Mouse (Mus musculus): ENCODE data around the gene Fat3. TPM values are rescaled to one million over a fixed set of nuclear protein-coding genes. Genes with fewer than 3 reads are reported as not detected.

The Fat3 gene
- total RNA-seq, 1 experiment, result 0.58 TPM

DNA sequence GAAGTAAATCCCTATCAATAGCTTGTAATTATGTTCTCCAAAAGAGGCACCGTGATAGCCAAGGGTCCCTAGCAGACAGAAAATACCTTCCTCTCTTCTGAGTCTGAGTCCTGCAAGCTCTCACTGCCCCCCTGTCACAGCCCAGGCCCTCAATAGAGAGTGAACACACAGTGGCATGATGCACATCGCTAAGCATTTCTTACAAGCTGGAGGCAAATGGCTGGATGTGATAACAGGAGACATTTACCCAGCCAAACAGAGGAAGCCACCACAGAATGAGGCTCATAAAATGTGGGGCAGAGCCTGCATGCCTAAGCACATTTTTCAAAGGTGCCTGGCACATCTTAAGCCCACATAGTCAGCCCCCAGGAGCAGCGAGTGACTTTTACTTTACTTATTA lies 288.5 kb downstream of the Fat3 start:
- TF ChIP-seq HCFC1 (IDR thresholded peaks at IDR 0.05; ENCODE audit: borderline replicate concordance, insufficient read depth, low read length) (no peak), MAFK (IDR thresholded peaks at IDR 0.05; ENCODE audit: insufficient read depth, low read depth, low read length) (no peak), ZC3H11A (IDR thresholded peaks at IDR 0.05; ENCODE audit: borderline replicate concordance, low read depth, low read length) (no peak), ZNF384 (IDR thresholded peaks at IDR 0.05; ENCODE audit: low read depth, low read length) (no peak), CHD2 (IDR thresholded peaks at IDR 0.05; ENCODE audit: low read depth, low read length) (no peak)
- H3K4me3 ChIP-seq (ENCODE audit: insufficient read depth in 1 of 2, low read depth in 1 of 2, low read length in 2 of 2, poor library complexity in 1 of 2, severe bottlenecking in 1 of 2), result no peak overlapping the region
- in situ Hi-C loops (cut with MboI; ENCODE audit: low sequenced_read_pairs in 2 of 2, unreplicated experiment in 2 of 2), result no loop called here
- H3K9me3 ChIP-seq (ENCODE audit: control insufficient read depth, insufficient read depth, low read depth, low read length), result no peaks in the 10 kb centered on the region
- H3K27ac ChIP-seq (ENCODE audit: insufficient read depth, low read depth, low read length, poor library complexity, severe bottlenecking), result no peak overlapping the region
- H3K36me3 ChIP-seq (ENCODE audit: control insufficient read depth, insufficient read depth, low read length, poor library complexity, severe bottlenecking), result no peaks in the 10 kb centered on the region
- H3K4me1 ChIP-seq (ENCODE audit: control insufficient read depth in 2 of 2, insufficient read depth in 2 of 2, low read length in 2 of 2, poor library complexity in 1 of 2), result no peaks in the 10 kb centered on the region
- no peak for DNase-seq (ENCODE audit: low read depth, low spot score)
- H3K9ac ChIP-seq (ENCODE audit: insufficient read depth, low read depth, low read length, poor library complexity, severe bottlenecking), result no peak overlapping the region

DNA sequence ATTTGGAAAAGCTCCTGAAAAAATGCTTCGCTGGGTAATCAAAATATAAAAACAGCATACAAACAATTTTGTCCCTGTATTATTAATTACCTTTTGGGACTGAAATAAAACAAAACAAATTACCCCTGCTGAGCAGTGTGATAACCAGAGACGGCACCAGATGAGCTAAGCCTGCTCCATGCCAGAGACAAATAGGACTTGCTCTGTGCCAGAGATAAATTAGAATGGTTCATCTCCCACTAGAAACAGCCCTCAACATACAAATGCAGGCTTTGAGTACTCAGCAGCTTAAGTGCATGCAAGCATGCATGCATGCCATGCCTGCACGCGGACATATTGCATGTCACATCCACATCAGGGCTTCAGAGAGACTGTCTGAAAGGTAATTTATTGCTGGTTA lies 288.9 kb downstream of the Fat3 start:
- no peaks in the 10 kb centered on the region for H3K36me3 ChIP-seq (ENCODE audit: control insufficient read depth, insufficient read depth, low read length, poor library complexity, severe bottlenecking)
- H3K4me3 ChIP-seq (ENCODE audit: insufficient read depth in 1 of 2, low read depth in 1 of 2, low read length in 2 of 2, poor library complexity in 1 of 2, severe bottlenecking in 1 of 2), result no peak overlapping the region
- H3K9me3 ChIP-seq (ENCODE audit: control insufficient read depth, insufficient read depth, low read depth, low read length), result no peaks in the 10 kb centered on the region
- H3K27ac ChIP-seq (ENCODE audit: insufficient read depth, low read depth, low read length, poor library complexity, severe bottlenecking), result no peak overlapping the region
- in situ Hi-C loops (cut with MboI; ENCODE audit: low sequenced_read_pairs in 2 of 2, unreplicated experiment in 2 of 2), result no loop called here
- DNase-seq (ENCODE audit: low read depth, low spot score), result no peak
- H3K9ac ChIP-seq (ENCODE audit: insufficient read depth, low read depth, low read length, poor library complexity, severe bottlenecking), result no peak overlapping the region
- H3K4me1 ChIP-seq (ENCODE audit: control insufficient read depth in 2 of 2, insufficient read depth in 2 of 2, low read length in 2 of 2, poor library complexity in 1 of 2), result no peaks in the 10 kb centered on the region
- no peak for TF ChIP-seq ZC3H11A (IDR thresholded peaks at IDR 0.05; ENCODE audit: borderline replicate concordance, low read depth, low read length)
- no peak for TF ChIP-seq HCFC1 (IDR thresholded peaks at IDR 0.05; ENCODE audit: borderline replicate concordance, insufficient read depth, low read length)
- TF ChIP-seq MAFK (IDR thresholded peaks at IDR 0.05; ENCODE audit: insufficient read depth, low read depth, low read length), result no peak
- TF ChIP-seq CHD2 (IDR thresholded peaks at IDR 0.05; ENCODE audit: low read depth, low read length), result no peak
- TF ChIP-seq ZNF384 (IDR thresholded peaks at IDR 0.05; ENCODE audit: low read depth, low read length), result no peak

DNA sequence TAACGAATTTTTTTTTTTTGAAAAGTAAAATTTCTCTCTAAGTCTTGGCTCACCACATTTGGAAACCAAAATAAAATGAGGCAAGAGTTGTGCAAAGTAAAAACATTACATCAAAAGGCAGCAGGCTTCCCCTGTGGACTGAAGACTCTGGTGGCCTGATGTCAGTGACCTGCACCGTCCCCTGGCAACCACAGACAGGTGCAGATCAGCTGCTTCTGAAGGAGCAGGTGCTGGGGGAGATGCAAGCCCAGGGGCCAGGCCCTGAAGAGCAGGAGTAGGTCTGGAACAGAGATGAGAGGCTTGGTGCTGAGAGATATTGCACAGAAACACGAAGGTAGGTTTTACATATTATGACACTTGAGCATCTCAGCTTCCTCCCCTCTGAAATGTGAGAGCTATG lies 289.6 kb downstream of the Fat3 start:
- DNase-seq (ENCODE audit: low read depth, low spot score), result no peak
- in situ Hi-C loops (cut with MboI; ENCODE audit: low sequenced_read_pairs in 2 of 2, unreplicated experiment in 2 of 2), result no loop called here
- Histone ChIP-seq H3K36me3 (ENCODE audit: control insufficient read depth, insufficient read depth, low read length, poor library complexity, severe bottlenecking) (no peaks in the 10 kb centered on the region), H3K27ac (ENCODE audit: insufficient read depth, low read depth, low read length, poor library complexity, severe bottlenecking) (no peak overlapping the region), H3K4me1 (ENCODE audit: control insufficient read depth in 2 of 2, insufficient read depth in 2 of 2, low read length in 2 of 2, poor library complexity in 1 of 2) (no peaks in the 10 kb centered on the region), H3K9me3 (ENCODE audit: control insufficient read depth, insufficient read depth, low read depth, low read length) (no peaks in the 10 kb centered on the region), H3K9ac (ENCODE audit: insufficient read depth, low read depth, low read length, poor library complexity, severe bottlenecking) (no peak overlapping the region), H3K4me3 (ENCODE audit: insufficient read depth in 1 of 2, low read depth in 1 of 2, low read length in 2 of 2, poor library complexity in 1 of 2, severe bottlenecking in 1 of 2) (no peak overlapping the region)
- TF ChIP-seq ZNF384 (IDR thresholded peaks at IDR 0.05; ENCODE audit: low read depth, low read length) (no peak), ZC3H11A (IDR thresholded peaks at IDR 0.05; ENCODE audit: borderline replicate concordance, low read depth, low read length) (no peak), CHD2 (IDR thresholded peaks at IDR 0.05; ENCODE audit: low read depth, low read length) (no peak), HCFC1 (IDR thresholded peaks at IDR 0.05; ENCODE audit: borderline replicate concordance, insufficient read depth, low read length) (no peak), MAFK (IDR thresholded peaks at IDR 0.05; ENCODE audit: insufficient read depth, low read depth, low read length) (no peak)

DNA sequence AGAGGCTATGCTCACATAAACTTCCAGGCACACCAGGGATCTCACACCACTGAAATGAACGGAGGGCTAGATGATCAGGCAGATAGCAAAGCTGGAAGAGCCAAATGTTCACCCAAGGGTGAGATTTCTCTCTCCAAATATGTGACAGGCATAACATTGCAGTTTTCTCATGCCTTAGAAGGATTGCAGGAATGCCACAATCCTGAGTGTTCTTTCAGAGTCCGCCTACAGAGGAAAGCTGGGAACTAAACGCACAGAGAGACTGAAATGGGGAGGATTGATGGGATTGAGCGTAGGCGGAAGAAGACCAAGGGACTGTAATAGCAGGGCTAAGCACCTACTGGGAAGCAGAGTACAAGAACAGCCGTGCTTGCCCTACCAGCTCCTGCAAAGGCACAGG lies 298.8 kb downstream of the Fat3 start:
- no peak for DNase-seq (ENCODE audit: low read depth, low spot score)
- Histone ChIP-seq H3K27ac (ENCODE audit: insufficient read depth, low read depth, low read length, poor library complexity, severe bottlenecking) (no peak overlapping the region), H3K36me3 (ENCODE audit: control insufficient read depth, insufficient read depth, low read length, poor library complexity, severe bottlenecking) (no peaks in the 10 kb centered on the region), H3K9ac (ENCODE audit: insufficient read depth, low read depth, low read length, poor library complexity, severe bottlenecking) (no peak overlapping the region), H3K4me1 (ENCODE audit: control insufficient read depth in 2 of 2, insufficient read depth in 2 of 2, low read length in 2 of 2, poor library complexity in 1 of 2) (no peaks in the 10 kb centered on the region), H3K9me3 (ENCODE audit: control insufficient read depth, insufficient read depth, low read depth, low read length) (no peaks in the 10 kb centered on the region), H3K4me3 (ENCODE audit: insufficient read depth in 1 of 2, low read depth in 1 of 2, low read length in 2 of 2, poor library complexity in 1 of 2, severe bottlenecking in 1 of 2) (no peak overlapping the region)
- in situ Hi-C loops (cut with MboI; ENCODE audit: low sequenced_read_pairs in 2 of 2, unreplicated experiment in 2 of 2), result no loop called here
- TF ChIP-seq HCFC1 (IDR thresholded peaks at IDR 0.05; ENCODE audit: borderline replicate concordance, insufficient read depth, low read length) (no peak), MAFK (IDR thresholded peaks at IDR 0.05; ENCODE audit: insufficient read depth, low read depth, low read length) (no peak), ZNF384 (IDR thresholded peaks at IDR 0.05; ENCODE audit: low read depth, low read length) (no peak), ZC3H11A (IDR thresholded peaks at IDR 0.05; ENCODE audit: borderline replicate concordance, low read depth, low read length) (no peak), CHD2 (IDR thresholded peaks at IDR 0.05; ENCODE audit: low read depth, low read length) (no peak)

DNA sequence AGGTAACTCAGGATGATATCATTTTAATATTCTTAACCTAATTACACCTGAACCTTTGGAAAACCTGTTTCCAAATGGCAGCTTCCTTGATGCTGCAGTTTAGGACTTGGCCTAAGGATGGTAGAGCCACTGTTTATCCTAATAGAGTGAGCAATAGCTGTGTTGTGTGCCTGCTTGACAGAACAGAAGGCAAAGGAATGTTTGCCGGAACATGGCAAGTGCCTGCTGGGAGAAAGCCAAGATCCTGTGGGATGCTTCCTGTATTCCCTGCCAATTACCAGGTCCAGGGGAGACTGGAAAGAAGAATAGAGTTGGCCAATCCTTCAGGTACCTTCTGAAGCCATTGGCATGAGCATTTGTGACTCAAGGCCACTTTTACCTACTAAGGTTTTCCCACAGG lies 300.1 kb downstream of the Fat3 start:
- no peak overlapping the region for H3K9ac ChIP-seq (ENCODE audit: insufficient read depth, low read depth, low read length, poor library complexity, severe bottlenecking)
- no peaks in the 10 kb centered on the region for H3K4me1 ChIP-seq (ENCODE audit: control insufficient read depth in 2 of 2, insufficient read depth in 2 of 2, low read length in 2 of 2, poor library complexity in 1 of 2)
- in situ Hi-C loops (cut with MboI; ENCODE audit: low sequenced_read_pairs in 2 of 2, unreplicated experiment in 2 of 2), result no loop called here
- no peaks in the 10 kb centered on the region for H3K9me3 ChIP-seq (ENCODE audit: control insufficient read depth, insufficient read depth, low read depth, low read length)
- no peak overlapping the region for H3K4me3 ChIP-seq (ENCODE audit: insufficient read depth in 1 of 2, low read depth in 1 of 2, low read length in 2 of 2, poor library complexity in 1 of 2, severe bottlenecking in 1 of 2)
- DNase-seq (ENCODE audit: low read depth, low spot score), result no peak
- H3K36me3 ChIP-seq (ENCODE audit: control insufficient read depth, insufficient read depth, low read length, poor library complexity, severe bottlenecking), result no peaks in the 10 kb centered on the region
- H3K27ac ChIP-seq (ENCODE audit: insufficient read depth, low read depth, low read length, poor library complexity, severe bottlenecking), result no peak overlapping the region
- TF ChIP-seq CHD2 (IDR thresholded peaks at IDR 0.05; ENCODE audit: low read depth, low read length), result no peak
- no peak for TF ChIP-seq ZNF384 (IDR thresholded peaks at IDR 0.05; ENCODE audit: low read depth, low read length)
- no peak for TF ChIP-seq MAFK (IDR thresholded peaks at IDR 0.05; ENCODE audit: insufficient read depth, low read depth, low read length)
- TF ChIP-seq HCFC1 (IDR thresholded peaks at IDR 0.05; ENCODE audit: borderline replicate concordance, insufficient read depth, low read length), result no peak
- TF ChIP-seq ZC3H11A (IDR thresholded peaks at IDR 0.05; ENCODE audit: borderline replicate concordance, low read depth, low read length), result no peak

All from ES-E14 (cell line).